Mouse (Mus musculus) midbrain, embryonic 15.5 days (tissue): Measurements from ENCODE around the gene Myo6. TPM values are rescaled to one million over a fixed set of nuclear protein-coding genes. Genes with fewer than 3 reads are reported as not detected.

Source experiments
- ATAC-seq: fragments of 200-750 bp; cut with Nextera tagmentation; replicated peaks from 2 replicates; pipeline ENCODE4 v1.8.0; 2017; ENCODE audit warnings: moderate TSS enrichment
- H3K27ac ChIP-seq: fragments of 300-500 bp; sonication (generic); 2 replicates; pipeline ENCODE4 v1.5.1; 2015; ENCODE audit warnings: mild to moderate bottlenecking, inconsistent platforms
- H3K27me3 ChIP-seq: fragments of 300-500 bp; sonication (generic); replicated peaks from 2 replicates; pipeline ENCODE4 v1.6.1; 2015; ENCODE audit warnings: inconsistent platforms
- H3K36me3 ChIP-seq: fragments of 300-500 bp; sonication (generic); replicated peaks from 2 replicates; pipeline ENCODE4 v1.6.1; 2015; ENCODE audit warnings: inconsistent platforms
- H3K4me1 ChIP-seq: fragments of 300-500 bp; sonication (generic); 2 replicates; pipeline ENCODE4 v1.6.1; 2015; ENCODE audit warnings: inconsistent platforms
- H3K4me2 ChIP-seq: fragments of 300-500 bp; sonication (generic); 2 replicates; pipeline ENCODE4 v1.6.1; 2015; ENCODE audit warnings: inconsistent platforms, mild to moderate bottlenecking, moderate library complexity
- H3K4me3 ChIP-seq: fragments of 300-500 bp; sonication (generic); 2 replicates; pipeline ENCODE4 v1.5.1; 2015; ENCODE audit warnings: mild to moderate bottlenecking, inconsistent platforms
- H3K9ac ChIP-seq: fragments of 300-500 bp; sonication (generic); 2 replicates; pipeline ENCODE4 v1.6.1; 2015; ENCODE audit warnings: mild to moderate bottlenecking, inconsistent platforms
- H3K9me3 ChIP-seq: fragments of 300-500 bp; sonication (generic); 2 replicates; pipeline ENCODE4 v1.6.1; 2016; ENCODE audit warnings: inconsistent platforms
- WGBS: fragments of 180-500 bp; shearing (Covaris S2); methylation state at CpG from one replicate; pipeline ENCODE4 v1.1.7; 2015; ENCODE audit warnings: mixed read lengths; 5-methylcytosine and 5-hydroxymethylcytosine counted together
- polyA plus RNA-seq: library from polyadenylated mRNA; unstranded; fragments of >200 nt; fragmentation: Nextera tagmentation; extraction: Ambion mirVana; gene quantifications from 2 replicates; pipeline ENCODE4 v1.2.1, GENCODE M21; 2015

Myo6 gene
- polyA plus RNA-seq, 1 experiment from 2014 or later, result 18.1 TPM

DNA sequence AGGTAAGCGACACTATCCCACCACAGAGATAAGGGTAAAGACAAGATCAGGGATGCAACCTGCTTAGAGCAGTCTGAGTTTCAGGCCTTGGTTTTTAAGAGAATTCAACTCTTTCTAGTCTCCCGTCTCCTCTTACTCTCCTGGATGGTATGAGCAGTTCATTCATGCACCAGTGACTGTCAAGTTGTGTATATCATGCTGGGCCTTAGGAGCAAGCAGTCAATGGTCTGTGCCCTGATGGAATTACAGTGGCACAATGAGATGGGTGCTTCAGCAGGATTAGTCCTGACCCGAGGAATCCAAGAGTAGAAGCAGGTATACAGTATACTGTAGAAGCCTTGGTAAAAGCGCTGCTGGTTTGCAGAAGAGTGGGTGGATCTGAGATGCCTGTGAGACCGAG lies 50.7 kb downstream of the Myo6 start:
- H3K27ac ChIP-seq, result no peak overlapping the region
- peaks cover 3% of the 10 kb centered on the region; the same call in 1 of the 2 replicates for H3K4me1 ChIP-seq
- H3K4me3 ChIP-seq, result no peak overlapping the region
- no peak overlapping the region for H3K9ac ChIP-seq
- no peak for ATAC-seq
- H3K9me3 ChIP-seq, result no peaks in the 10 kb centered on the region
- H3K27me3 ChIP-seq, result no peaks in the 10 kb centered on the region
- WGBS, result 86% methylated on average over 5 of the region's 5 CpGs
- H3K4me2 ChIP-seq, result no peak overlapping the region
- H3K36me3 ChIP-seq, result no peaks in the 10 kb centered on the region

GRCm38 (mm10) chr9:80216786-80217501 lies 52.1 kb downstream of the Myo6 start:
- Histone ChIP-seq H3K27ac (no peak overlapping the region), H3K4me3 (no peak overlapping the region), H3K4me2 (no peak overlapping the region), H3K27me3 (no peaks in the 10 kb centered on the region), H3K9me3 (no peaks in the 10 kb centered on the region), H3K4me1 (peaks cover 3% of the 10 kb centered on the region; the same call in 1 of the 2 replicates), H3K36me3 (no peaks in the 10 kb centered on the region), H3K9ac (no peak overlapping the region)
- 67% methylated on average over 16 of the region's 16 CpGs for WGBS
- no peak for ATAC-seq

- no peak overlapping the region for H3K4me2 ChIP-seq
- WGBS, result 50% methylated on average over 6 of the region's 6 CpGs
- ATAC-seq, result peak; percentile 86
- no peak overlapping the region for H3K4me3 ChIP-seq
- H3K9ac ChIP-seq, result no peak overlapping the region
- no peaks in the 10 kb centered on the region for H3K9me3 ChIP-seq
- H3K4me1 ChIP-seq, result peaks cover 3% of the 10 kb centered on the region; the same call in 1 of the 2 replicates
- H3K36me3 ChIP-seq, result no peaks in the 10 kb centered on the region
- no peak overlapping the region for H3K27ac ChIP-seq
- no peaks in the 10 kb centered on the region for H3K27me3 ChIP-seq
Measured at GRCm38 (mm10) chr9:80218718-80219117, 53.9 kb downstream of the Myo6 start.

DNA sequence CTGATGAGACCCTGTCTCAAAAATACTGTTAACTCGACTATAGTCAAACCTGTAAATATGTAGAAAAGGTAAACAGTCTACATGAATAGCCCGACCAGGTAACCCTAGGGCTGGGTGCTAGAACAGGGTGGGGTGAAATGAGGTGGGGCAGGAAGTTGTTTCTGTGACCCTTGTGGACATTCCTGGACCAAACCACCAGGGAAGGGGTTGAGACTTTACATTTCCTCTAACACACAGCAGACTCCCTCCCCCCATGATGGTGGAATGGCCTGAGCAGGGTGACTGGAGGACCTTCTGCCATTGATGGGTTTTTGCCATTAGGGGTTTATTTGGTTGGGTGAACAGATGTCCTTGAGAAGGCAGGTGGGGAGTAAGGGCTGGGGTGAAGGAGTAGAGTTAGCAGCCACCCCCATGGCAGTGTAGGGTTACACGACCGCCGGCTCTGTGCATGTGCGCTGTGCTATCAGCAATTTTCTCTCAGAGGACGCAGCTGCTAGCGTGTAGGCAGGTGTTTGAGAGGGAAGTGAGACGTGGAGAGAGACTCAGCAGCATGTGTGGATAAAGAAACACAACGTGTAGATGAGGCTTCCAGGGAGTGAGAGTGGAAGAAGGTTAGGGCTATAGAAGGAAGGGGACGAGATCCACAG lies 59.3 kb downstream of the Myo6 start:
- WGBS, result 87% methylated on average over 11 of the region's 11 CpGs
- Histone ChIP-seq H3K4me2 (no peak overlapping the region), H3K9ac (no peak overlapping the region), H3K27me3 (no peaks in the 10 kb centered on the region), H3K27ac (no peak overlapping the region), H3K4me3 (no peak overlapping the region), H3K4me1 (no peaks in the 10 kb centered on the region), H3K9me3 (no peaks in the 10 kb centered on the region), H3K36me3 (no peaks in the 10 kb centered on the region)
- ATAC-seq, result no peak

- WGBS, result 53% methylated on average over 5 of the region's 5 CpGs
- no peaks in the 10 kb centered on the region for H3K36me3 ChIP-seq
- ATAC-seq, result no peak
- H3K9ac ChIP-seq, result no peak overlapping the region
- no peak overlapping the region for H3K27ac ChIP-seq
- H3K4me2 ChIP-seq, result no peak overlapping the region
- no peaks in the 10 kb centered on the region for H3K9me3 ChIP-seq
- H3K27me3 ChIP-seq, result no peaks in the 10 kb centered on the region
- no peaks in the 10 kb centered on the region for H3K4me1 ChIP-seq
- H3K4me3 ChIP-seq, result no peak overlapping the region
Measured at GRCm38 (mm10) chr9:80226579-80227325, 61.9 kb downstream of the Myo6 start.

DNA sequence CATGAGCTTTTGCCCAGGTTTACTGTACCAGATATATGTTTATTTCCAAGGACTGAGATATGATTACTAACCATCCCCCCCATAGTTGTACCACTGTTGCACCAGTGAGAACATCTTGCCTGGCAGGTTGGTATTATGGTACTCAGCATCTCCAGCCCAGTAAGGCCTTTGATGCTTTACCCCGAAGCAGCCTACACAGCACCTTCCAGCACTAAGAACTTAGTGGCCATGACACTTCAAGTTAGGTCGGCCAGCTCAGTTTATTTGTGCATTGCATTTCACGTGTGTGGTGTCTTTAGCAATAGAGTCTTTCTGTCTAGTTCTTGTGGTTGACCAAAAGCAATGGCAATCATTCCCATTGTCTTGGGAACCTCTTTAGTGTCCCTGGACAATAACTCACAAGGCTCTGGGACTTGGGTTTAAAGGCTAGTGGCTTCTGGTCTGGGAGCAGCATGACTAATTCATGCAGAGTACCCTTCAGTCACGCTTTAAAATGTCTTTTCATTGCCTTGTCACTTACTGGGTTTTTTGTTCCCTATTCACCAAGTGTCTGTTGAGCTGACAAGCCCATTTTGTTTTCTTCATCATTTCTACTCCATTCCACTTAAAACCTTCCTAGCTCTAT lies 69.1 kb downstream of the Myo6 start:
- H3K9me3 ChIP-seq, result no peaks in the 10 kb centered on the region

DNA sequence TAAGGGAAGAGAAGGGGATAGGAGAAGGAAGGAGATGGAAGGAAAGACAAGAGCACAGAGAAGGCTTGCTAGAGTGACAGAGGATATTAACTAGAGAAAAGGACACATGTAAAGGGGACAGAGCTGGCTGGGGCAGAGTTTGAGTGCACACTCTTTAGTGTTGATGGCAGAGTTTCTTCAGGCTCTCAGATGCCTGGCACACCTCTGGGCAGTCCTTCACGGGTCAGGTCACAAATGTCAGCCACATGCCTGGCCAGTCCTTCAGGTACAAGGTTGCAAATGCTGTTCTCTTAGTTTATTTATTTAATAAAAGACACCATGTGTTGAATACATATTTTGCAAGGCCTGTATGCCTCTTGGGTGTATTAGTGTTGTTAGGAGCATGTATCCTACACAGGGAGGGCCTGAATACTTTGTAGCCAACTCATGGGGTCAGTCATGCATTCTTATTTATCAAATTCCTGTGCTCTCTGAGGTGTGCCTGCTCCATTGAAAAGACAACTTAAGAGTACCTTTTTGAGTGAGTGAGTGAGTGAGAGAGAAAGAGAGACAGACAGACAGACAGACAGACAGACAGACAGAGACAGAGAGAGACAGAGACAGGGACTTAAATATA lies 72.5 kb downstream of the Myo6 start:
- Histone ChIP-seq H3K27ac (no peak overlapping the region), H3K4me3 (no peak overlapping the region), H3K27me3 (no peaks in the 10 kb centered on the region; the same call in 1 of the 2 replicates), H3K36me3 (no peaks in the 10 kb centered on the region), H3K9ac (no peak overlapping the region), H3K4me1 (no peaks in the 10 kb centered on the region), H3K9me3 (peaks cover 3% of the 10 kb centered on the region; the same call in 1 of the 2 replicates), H3K4me2 (no peak overlapping the region)
- 76% methylated on average over 1 of the region's 1 CpGs for WGBS
- ATAC-seq, result no peak

More for the DNA sequence above, 69.1 kb downstream of the Myo6 start:
- Histone ChIP-seq H3K27ac (no peak overlapping the region), H3K4me2 (no peak overlapping the region), H3K27me3 (no peaks in the 10 kb centered on the region; the same call in 1 of the 2 replicates), H3K4me3 (no peak overlapping the region), H3K9ac (no peak overlapping the region), H3K4me1 (no peaks in the 10 kb centered on the region), H3K36me3 (no peaks in the 10 kb centered on the region)
- WGBS, result 27% methylated on average over 4 of the region's 4 CpGs
- ATAC-seq, result no peak

GRCm38 (mm10) chr9:80241719-80242118 lies 76.9 kb downstream of the Myo6 start:
- ATAC-seq, result no peak
- Histone ChIP-seq H3K27ac (no peak overlapping the region), H3K4me2 (no peak overlapping the region), H3K36me3 (no peaks in the 10 kb centered on the region), H3K9me3 (peaks cover 3% of the 10 kb centered on the region; the same call in 1 of the 2 replicates), H3K9ac (no peak overlapping the region), H3K4me1 (no peaks in the 10 kb centered on the region), H3K4me3 (no peak overlapping the region), H3K27me3 (no peaks in the 10 kb centered on the region; the same call in 1 of the 2 replicates)
- WGBS, result 81% methylated on average over 6 of the region's 6 CpGs

DNA sequence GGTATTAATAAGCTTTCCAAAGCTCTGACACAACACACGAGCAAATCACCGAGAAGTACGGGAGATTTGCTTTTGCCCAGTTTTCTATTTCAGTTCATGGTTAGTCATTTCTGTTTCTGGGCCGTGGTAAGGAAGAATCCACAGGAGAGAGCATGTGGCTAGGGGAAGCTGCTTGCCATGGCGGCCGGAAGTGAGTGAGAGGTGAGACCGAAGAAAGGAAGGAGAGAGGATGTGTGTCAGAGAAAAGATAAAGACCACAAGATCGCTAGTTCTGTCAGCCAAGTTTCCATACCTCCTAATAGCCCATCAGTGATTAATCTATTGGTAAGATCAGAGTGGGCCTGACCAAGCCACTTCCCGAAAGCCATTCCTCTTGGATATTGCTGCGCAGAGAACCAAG lies 87.3 kb downstream of the Myo6 start:
- ATAC-seq, result no peak
- H3K4me1 ChIP-seq, result no peaks in the 10 kb centered on the region
- no peak overlapping the region for H3K4me2 ChIP-seq
- H3K9me3 ChIP-seq, result no peaks in the 10 kb centered on the region
- H3K36me3 ChIP-seq, result no peaks in the 10 kb centered on the region
- WGBS, result 96% methylated on average over 10 of the region's 10 CpGs
- H3K9ac ChIP-seq, result no peak overlapping the region
- no peaks in the 10 kb centered on the region for H3K27me3 ChIP-seq
- no peak overlapping the region for H3K27ac ChIP-seq
- H3K4me3 ChIP-seq, result no peak overlapping the region

- Histone ChIP-seq H3K27ac (no peak overlapping the region), H3K27me3 (no peaks in the 10 kb centered on the region), H3K4me2 (no peak overlapping the region), H3K4me1 (no peaks in the 10 kb centered on the region), H3K4me3 (no peak overlapping the region), H3K9me3 (no peaks in the 10 kb centered on the region), H3K36me3 (no peaks in the 10 kb centered on the region), H3K9ac (no peak overlapping the region)
- no peak for ATAC-seq
- WGBS, result 88% methylated on average over 9 of the region's 9 CpGs
Measured at GRCm38 (mm10) chr9:80253241-80253640, 88.4 kb downstream of the Myo6 start.

GRCm38 (mm10) chr9:80256561-80256960 lies 91.7 kb downstream of the Myo6 start:
- WGBS, result 85% methylated on average over 2 of the region's 2 CpGs
- no peak for ATAC-seq
- H3K4me2 ChIP-seq, result no peak overlapping the region

DNA sequence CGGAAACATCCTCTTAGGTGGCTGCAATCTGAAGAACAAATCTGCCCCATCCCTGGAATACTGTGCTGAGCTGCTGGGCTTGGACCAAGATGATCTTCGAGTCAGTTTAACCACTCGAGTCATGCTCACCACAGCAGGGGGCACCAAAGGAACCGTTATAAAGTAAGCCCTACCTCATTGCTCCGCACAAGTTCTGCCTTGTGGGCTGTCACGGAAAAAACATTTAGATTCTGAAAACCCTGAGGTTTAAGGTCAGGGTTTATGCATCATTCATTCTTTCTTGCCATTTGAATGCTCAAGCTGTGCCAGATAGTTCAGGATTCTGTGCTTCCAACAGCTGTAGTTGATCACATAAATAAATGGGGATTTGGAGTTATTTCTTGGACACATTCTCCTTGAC lies 93.6 kb downstream of the Myo6 start:
- Histone ChIP-seq H3K4me3 (no peak overlapping the region), H3K4me1 (no peaks in the 10 kb centered on the region), H3K9me3 (no peaks in the 10 kb centered on the region), H3K4me2 (no peak overlapping the region), H3K27ac (no peak overlapping the region), H3K27me3 (no peaks in the 10 kb centered on the region), H3K36me3 (no peaks in the 10 kb centered on the region), H3K9ac (no peak overlapping the region)
- no peak for ATAC-seq
- WGBS, result 58% methylated on average over 6 of the region's 6 CpGs

More at GRCm38 (mm10) chr9:80256561-80256960, 91.7 kb downstream of the Myo6 start:
- no peaks in the 10 kb centered on the region for H3K27me3 ChIP-seq
- no peaks in the 10 kb centered on the region for H3K4me1 ChIP-seq
- no peaks in the 10 kb centered on the region for H3K9me3 ChIP-seq
- H3K9ac ChIP-seq, result no peak overlapping the region
- H3K4me3 ChIP-seq, result no peak overlapping the region
- H3K27ac ChIP-seq, result no peak overlapping the region
- H3K36me3 ChIP-seq, result no peaks in the 10 kb centered on the region
